Mouse (Mus musculus): ENCODE measurements around the gene Dock7. TPM values are rescaled to one million over a fixed set of nuclear protein-coding genes. Genes with fewer than 3 reads are reported as not detected.

Dock7 gene
- polyA plus RNA-seq, 1 experiment from 2014 or later, result 46.6 TPM

GRCm38 (mm10) chr4:99108817-99109216, 11.9 kb downstream of the Dock7 start:
- no peak overlapping the region for H3K27ac ChIP-seq
- no peaks in the 10 kb centered on the region for H3K36me3 ChIP-seq
- no peaks in the 10 kb centered on the region for H3K9me3 ChIP-seq
- peaks cover 29% of the 10 kb centered on the region for H3K4me1 ChIP-seq
- H3K4me3 ChIP-seq, result no peak overlapping the region
- no peak for DNase-seq (ENCODE audit: low spot score)
- no peaks in the 10 kb centered on the region for H3K27me3 ChIP-seq (ENCODE audit: insufficient read depth, poor library complexity, severe bottlenecking)
- 91% methylated on average over 4 of the region's 4 CpGs for WGBS

- peaks cover 8% of the 10 kb centered on the region; the same call in 1 of the 2 replicates for H3K4me1 ChIP-seq
- WGBS, result 90% methylated on average over 3 of the region's 3 CpGs
- no peak overlapping the region for H3K4me3 ChIP-seq
These were observed 17.9 kb downstream of the Dock7 start for GRCm38 (mm10) chr4:99102846-99103245.

DNA sequence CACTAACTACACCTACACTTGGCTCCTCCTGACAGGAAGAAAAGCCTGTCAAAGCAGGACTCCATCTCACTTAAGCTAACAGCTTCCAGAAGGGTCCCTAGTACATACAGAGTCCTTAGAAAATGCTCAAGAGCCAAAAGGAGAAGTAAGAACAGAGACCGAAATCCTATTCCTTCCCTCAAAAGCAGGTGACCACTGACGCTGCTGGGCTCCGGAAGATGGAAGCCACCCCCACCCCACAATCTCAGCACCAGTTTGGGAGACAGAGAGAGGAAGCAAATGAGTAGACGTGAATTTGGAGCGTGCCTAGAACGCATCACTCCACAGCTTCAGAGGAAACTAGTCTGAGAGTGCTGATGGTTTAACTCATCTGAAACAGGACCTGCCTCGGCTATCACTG, 20.0 kb downstream of the Dock7 start:
- DNase-seq (ENCODE audit: low spot score), result no peak
- H3K27me3 ChIP-seq (ENCODE audit: insufficient read depth, poor library complexity, severe bottlenecking), result no peaks in the 10 kb centered on the region
- H3K9me3 ChIP-seq, result no peaks in the 10 kb centered on the region
- H3K27ac ChIP-seq, result no peak overlapping the region
- WGBS, result 79% methylated on average over 7 of the region's 7 CpGs
- H3K4me1 ChIP-seq, result no peaks in the 10 kb centered on the region
- no peak overlapping the region for H3K4me3 ChIP-seq
- 0 out of 2 replicates have a peak, but pooled peaks cover 5% of the 10 kb centered on the region for H3K36me3 ChIP-seq

More at GRCm38 (mm10) chr4:99102846-99103245, 17.9 kb downstream of the Dock7 start:
- DNase-seq (ENCODE audit: low spot score), result no peak
- H3K9me3 ChIP-seq, result no peaks in the 10 kb centered on the region
- H3K36me3 ChIP-seq, result 0 out of 2 replicates have a peak, but pooled peaks cover 5% of the 10 kb centered on the region
- H3K27me3 ChIP-seq (ENCODE audit: insufficient read depth, poor library complexity, severe bottlenecking), result no peaks in the 10 kb centered on the region
- no peak overlapping the region for H3K27ac ChIP-seq

- Histone ChIP-seq H3K4me3 (no peak overlapping the region), H3K4me1 (peaks cover 7% of the 10 kb centered on the region; the same call in 1 of the 2 replicates), H3K9me3 (no peaks in the 10 kb centered on the region), H3K27ac (no peak overlapping the region), H3K27me3 (ENCODE audit: insufficient read depth, poor library complexity, severe bottlenecking) (no peaks in the 10 kb centered on the region), H3K36me3 (peaks cover 21% of the 10 kb centered on the region; the same call in 1 of the 2 replicates)
- no peak for DNase-seq (ENCODE audit: low spot score)
- 84% methylated on average over 3 of the region's 3 CpGs for WGBS
These were observed 28.9 kb downstream of the Dock7 start for GRCm38 (mm10) chr4:99091777-99092176.

GRCm38 (mm10) chr4:99091151-99091701, 29.5 kb downstream of the Dock7 start:
- WGBS, result 59% methylated on average over 3 of the region's 3 CpGs

DNA sequence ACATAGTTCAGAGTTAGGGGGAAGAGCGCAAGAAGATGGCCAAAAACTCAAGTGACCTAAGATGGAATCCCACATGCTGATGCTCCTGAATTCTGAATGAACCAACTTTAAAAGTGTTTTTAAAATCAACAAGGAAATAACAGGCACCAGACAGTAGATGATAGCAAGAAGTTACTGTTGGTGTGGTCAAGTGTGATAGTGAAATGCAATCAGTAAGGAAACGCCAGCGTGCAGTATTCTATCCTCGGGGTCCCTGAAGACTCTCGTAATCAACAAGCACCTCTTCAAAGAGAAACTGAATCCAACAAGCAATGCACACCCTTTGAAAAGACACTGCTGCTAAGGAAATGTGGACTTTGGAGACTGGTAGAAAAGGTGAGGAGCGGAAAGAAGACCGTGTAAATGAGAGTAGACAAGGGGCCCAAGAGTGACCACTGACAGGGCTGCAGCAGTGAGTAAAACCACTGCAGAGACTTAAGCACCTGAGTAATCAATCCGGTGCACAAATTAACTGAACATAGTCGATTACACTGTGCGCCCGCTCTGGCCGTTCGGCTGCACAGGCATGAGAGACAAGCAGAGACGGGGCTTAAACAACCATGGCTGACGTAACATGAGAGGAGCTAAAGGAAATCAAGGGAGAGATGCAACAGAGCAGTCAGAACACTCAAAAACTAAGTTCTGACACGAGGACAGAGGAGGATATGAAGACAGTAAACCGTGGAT, 32.8 kb downstream of the Dock7 start:
- Histone ChIP-seq H3K27me3 (ENCODE audit: insufficient read depth, poor library complexity, severe bottlenecking) (no peaks in the 10 kb centered on the region), H3K27ac (no peak overlapping the region), H3K4me1 (no peaks in the 10 kb centered on the region), H3K36me3 (peaks cover 30% of the 10 kb centered on the region), H3K4me3 (no peak overlapping the region), H3K9me3 (no peaks in the 10 kb centered on the region)
- 83% methylated on average over 17 of the region's 17 CpGs for WGBS
- DNase-seq (ENCODE audit: low spot score), result no peak

More at GRCm38 (mm10) chr4:99091151-99091701, 29.5 kb downstream of the Dock7 start:
- peaks cover 7% of the 10 kb centered on the region; the same call in 1 of the 2 replicates for H3K4me1 ChIP-seq
- DNase-seq (ENCODE audit: low spot score), result no peak
- H3K27me3 ChIP-seq (ENCODE audit: insufficient read depth, poor library complexity, severe bottlenecking), result no peaks in the 10 kb centered on the region
- H3K9me3 ChIP-seq, result no peaks in the 10 kb centered on the region
- H3K27ac ChIP-seq, result no peak overlapping the region
- H3K4me3 ChIP-seq, result no peak overlapping the region
- peaks cover 26% of the 10 kb centered on the region; the same call in 1 of the 2 replicates for H3K36me3 ChIP-seq

GRCm38 (mm10) chr4:99083862-99084261, 36.9 kb downstream of the Dock7 start:
- WGBS, result 79% methylated on average over 3 of the region's 3 CpGs
- Histone ChIP-seq H3K27ac (no peak overlapping the region), H3K9me3 (no peaks in the 10 kb centered on the region), H3K27me3 (ENCODE audit: insufficient read depth, poor library complexity, severe bottlenecking) (no peaks in the 10 kb centered on the region), H3K36me3 (peaks cover 32% of the 10 kb centered on the region), H3K4me1 (no peaks in the 10 kb centered on the region), H3K4me3 (no peak overlapping the region)
- no peak for DNase-seq (ENCODE audit: low spot score)

GRCm38 (mm10) chr4:99081169-99081568, 39.5 kb downstream of the Dock7 start:
- WGBS, result 68% methylated on average over 1 of the region's 1 CpGs
- H3K36me3 ChIP-seq, result peaks cover 33% of the 10 kb centered on the region

DNA sequence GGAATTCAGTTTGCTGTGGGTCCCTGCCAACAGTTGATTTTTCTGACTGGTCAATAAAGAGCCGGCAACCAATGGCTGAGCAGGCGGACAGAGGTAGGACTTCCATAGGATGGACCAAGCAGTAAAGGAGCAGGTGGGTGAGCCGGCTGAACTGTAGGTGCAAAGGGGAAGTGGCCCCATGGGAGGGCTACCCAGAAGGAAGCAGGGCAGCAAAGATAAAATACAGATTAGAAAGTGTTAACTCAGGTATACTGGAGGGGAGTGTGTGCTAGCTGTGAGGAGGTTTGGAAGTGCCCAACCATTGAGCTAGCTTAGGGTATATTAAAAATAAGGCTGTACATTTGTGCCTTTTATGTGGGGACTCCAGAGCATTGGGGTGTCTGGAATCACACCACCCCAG, 42.7 kb downstream of the Dock7 start:
- Histone ChIP-seq H3K36me3 (peaks cover 48% of the 10 kb centered on the region), H3K4me3 (no peak overlapping the region)
- 83% methylated on average over 3 of the region's 3 CpGs for WGBS

More at GRCm38 (mm10) chr4:99081169-99081568, 39.5 kb downstream of the Dock7 start:
- H3K4me1 ChIP-seq, result no peaks in the 10 kb centered on the region
- DNase-seq (ENCODE audit: low spot score), result no peak
- H3K9me3 ChIP-seq, result no peaks in the 10 kb centered on the region
- no peak overlapping the region for H3K27ac ChIP-seq
- H3K27me3 ChIP-seq (ENCODE audit: insufficient read depth, poor library complexity, severe bottlenecking), result no peaks in the 10 kb centered on the region
- no peak overlapping the region for H3K4me3 ChIP-seq

DNA sequence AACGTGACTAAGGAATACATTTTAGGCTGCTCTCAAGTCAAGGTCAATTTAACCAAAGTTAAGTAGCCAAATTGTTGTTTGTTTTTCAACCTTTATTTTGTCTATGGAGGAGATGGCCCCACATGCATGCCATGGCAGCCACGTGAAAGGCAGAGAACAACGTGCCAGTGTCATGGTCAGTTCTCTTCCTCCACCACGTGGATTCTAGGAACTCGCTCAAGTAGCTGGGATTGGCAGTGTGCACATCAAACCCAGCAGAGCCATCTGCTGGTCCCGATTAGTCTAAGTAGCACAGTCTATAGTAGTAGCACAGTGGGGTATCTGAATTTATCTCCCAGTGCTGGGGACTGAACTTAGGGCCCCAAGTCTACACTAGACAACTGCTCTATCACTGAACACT, 51.9 kb downstream of the Dock7 start:
- no peaks in the 10 kb centered on the region for H3K27me3 ChIP-seq (ENCODE audit: insufficient read depth, poor library complexity, severe bottlenecking)
- 81% methylated on average over 6 of the region's 6 CpGs for WGBS
- no peak overlapping the region for H3K4me3 ChIP-seq
- H3K9me3 ChIP-seq, result no peaks in the 10 kb centered on the region
- H3K36me3 ChIP-seq, result peaks cover 53% of the 10 kb centered on the region
- H3K27ac ChIP-seq, result no peak overlapping the region
- H3K4me1 ChIP-seq, result no peaks in the 10 kb centered on the region
- no peak for DNase-seq (ENCODE audit: low spot score)

More for the DNA sequence above, 42.7 kb downstream of the Dock7 start:
- Histone ChIP-seq H3K27ac (no peak overlapping the region), H3K27me3 (ENCODE audit: insufficient read depth, poor library complexity, severe bottlenecking) (no peaks in the 10 kb centered on the region), H3K4me1 (no peaks in the 10 kb centered on the region), H3K9me3 (no peaks in the 10 kb centered on the region)
- no peak for DNase-seq (ENCODE audit: low spot score)

GRCm38 (mm10) chr4:99064524-99064923, 56.2 kb downstream of the Dock7 start:
- Histone ChIP-seq H3K4me3 (no peak overlapping the region), H3K36me3 (peaks cover 27% of the 10 kb centered on the region), H3K4me1 (no peaks in the 10 kb centered on the region), H3K27me3 (ENCODE audit: insufficient read depth, poor library complexity, severe bottlenecking) (no peaks in the 10 kb centered on the region), H3K9me3 (no peaks in the 10 kb centered on the region), H3K27ac (no peak overlapping the region)
- 73% methylated on average over 5 of the region's 5 CpGs for WGBS
- DNase-seq (ENCODE audit: low spot score), result no peak

- no peaks in the 10 kb centered on the region for H3K27me3 ChIP-seq (ENCODE audit: insufficient read depth, poor library complexity, severe bottlenecking)
- H3K4me1 ChIP-seq, result peaks cover 9% of the 10 kb centered on the region
- peaks cover 18% of the 10 kb centered on the region for H3K36me3 ChIP-seq
- no peak overlapping the region for H3K27ac ChIP-seq
- H3K4me3 ChIP-seq, result no peak overlapping the region
- H3K9me3 ChIP-seq, result no peaks in the 10 kb centered on the region
- no peak for DNase-seq (ENCODE audit: low spot score)
- WGBS, result 78% methylated on average over 2 of the region's 2 CpGs
These were observed 72.1 kb downstream of the Dock7 start for GRCm38 (mm10) chr4:99048581-99048980.

DNA sequence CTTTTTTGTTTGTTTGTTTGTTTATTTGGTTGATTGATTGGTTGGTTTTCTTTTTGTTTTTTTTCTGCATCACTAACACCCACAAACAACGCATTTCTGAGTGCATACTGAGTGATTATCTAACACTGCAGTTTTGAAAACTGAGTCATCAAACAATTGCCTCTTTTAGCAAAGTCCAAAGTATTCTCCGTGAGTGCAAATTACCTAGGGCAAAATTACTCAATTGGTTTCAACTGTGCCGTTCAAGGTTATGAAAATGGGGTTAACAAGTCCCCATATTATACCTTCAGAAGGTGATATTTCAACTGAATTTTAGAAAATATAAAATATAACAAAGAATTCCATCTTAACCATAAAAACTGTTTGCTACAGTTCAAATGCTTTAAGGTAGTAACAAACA, 74.2 kb downstream of the Dock7 start:
- no peak for DNase-seq (ENCODE audit: low spot score)
- H3K4me3 ChIP-seq, result no peak overlapping the region
- 78% methylated on average over 3 of the region's 3 CpGs for WGBS
- H3K27ac ChIP-seq, result no peak overlapping the region
- H3K27me3 ChIP-seq (ENCODE audit: insufficient read depth, poor library complexity, severe bottlenecking), result no peaks in the 10 kb centered on the region
- H3K36me3 ChIP-seq, result peaks cover 26% of the 10 kb centered on the region
- H3K4me1 ChIP-seq, result peaks cover 9% of the 10 kb centered on the region
- H3K9me3 ChIP-seq, result no peaks in the 10 kb centered on the region
